12 mouse cellular contexts compared by ENCODE assay signal in the genomic region with DNA sequence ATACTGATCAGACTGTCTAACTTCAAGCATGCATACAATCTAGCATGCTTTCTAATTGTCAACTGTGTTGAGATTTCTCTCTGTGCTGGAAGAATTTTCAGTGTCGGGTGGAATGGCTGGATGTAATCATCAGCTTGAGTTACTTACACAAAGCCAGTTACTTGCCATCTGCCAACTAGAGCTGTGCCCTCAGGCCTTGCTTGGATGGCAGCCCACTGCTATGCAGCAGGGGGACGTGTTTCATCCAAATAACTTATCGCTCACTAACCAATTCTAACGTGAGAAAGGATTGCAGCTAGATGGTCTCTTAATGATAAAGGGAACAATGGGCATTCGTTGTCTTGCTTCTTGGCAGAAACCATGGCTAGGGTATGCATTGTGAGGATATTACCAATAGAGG.
DNase-seq lines count a peak whose midpoint lies in the region; ATAC-seq lines count a peak whose summit lies in the region.
"Had no signal": no experiment of that assay in that cellular context is flagged by ENCODE, and none has a peak within 500 bp of the region (broad histone marks: within the 10 kb centered on the region; RNA-seq: fewer than 3 reads in every experiment).

No protein-coding gene starts in this region.

- 31% methylated on average over 5 of the region's 5 CpGs for WGBS in hindbrain, embryonic 15.5 days
- WGBS in hindbrain, embryonic 13.5 days: 47% methylated on average over 5 of the region's 5 CpGs

- H3K27ac ChIP-seq in hindbrain, embryonic 15.5 days (replicated peaks): no peak overlapping the region
- no peak overlapping the region for H3K27ac ChIP-seq in hindbrain, embryonic 13.5 days
- H3K27ac ChIP-seq: heart, embryonic 13.5 days; lung, embryonic 15.5 days; neural tube, embryonic 12.5 days had no signal

- H3K27me3 ChIP-seq in hindbrain, embryonic 15.5 days: no peaks in the 10 kb centered on the region
- no peaks in the 10 kb centered on the region for H3K27me3 ChIP-seq in hindbrain, embryonic 13.5 days
- H3K27me3 ChIP-seq: heart, embryonic 13.5 days; lung, embryonic 15.5 days; neural tube, embryonic 12.5 days had no signal

- peaks cover 20% of the 10 kb centered on the region for H3K4me1 ChIP-seq in hindbrain, embryonic 15.5 days (replicated peaks)
- peaks cover 29% of the 10 kb centered on the region for H3K4me1 ChIP-seq in hindbrain, embryonic 13.5 days (replicated peaks)
- H3K4me1 ChIP-seq: neural tube, embryonic 12.5 days had no signal

- ATAC-seq in hindbrain, embryonic 15.5 days (ENCODE audit: low FRiP score, low read depth): peak; percentile 70; the same call in 1 of the 2 replicates
- ATAC-seq in hindbrain, embryonic 13.5 days (ENCODE audit: low FRiP score): no peak
- ATAC-seq: inflammation-experienced regulatory T-cells, adult 6 months had no signal

- no peaks in the 10 kb centered on the region for H3K36me3 ChIP-seq in hindbrain, embryonic 15.5 days
- H3K36me3 ChIP-seq in hindbrain, embryonic 13.5 days: no peaks in the 10 kb centered on the region
- H3K36me3 ChIP-seq: heart, embryonic 13.5 days; lung, embryonic 15.5 days; neural tube, embryonic 12.5 days had no signal

- no peaks in the 10 kb centered on the region for H3K9me3 ChIP-seq in hindbrain, embryonic 15.5 days
- H3K9me3 ChIP-seq in hindbrain, embryonic 13.5 days: no peaks in the 10 kb centered on the region
- H3K9me3 ChIP-seq: lung, embryonic 15.5 days; neural tube, embryonic 12.5 days had no signal

- no peak overlapping the region for H3K4me2 ChIP-seq in hindbrain, embryonic 15.5 days
- H3K4me2 ChIP-seq in hindbrain, embryonic 13.5 days: no peak overlapping the region
- H3K4me2 ChIP-seq: heart, embryonic 13.5 days; lung, embryonic 15.5 days; neural tube, embryonic 12.5 days had no signal

- peak; percentile 33 for DNase-seq in 3134 (ENCODE audit: extremely low read depth, insufficient read length, low spot score)
- DNase-seq in 3T3-L1 (ENCODE audit: low read depth, low spot score): peak; percentile 52
- peak; percentile 92 to 95 for DNase-seq in cerebellum, postnatal 10 days
- DNase-seq in spleen, postnatal 36 days (ENCODE audit: low spot score in 2 of 2): no peak
- DNase-seq in testis, postnatal 10 days (ENCODE audit: low spot score): no peak
- DNase-seq: liver had no signal

- no peak overlapping the region for H3K4me3 ChIP-seq in hindbrain, embryonic 15.5 days
- H3K4me3 ChIP-seq in hindbrain, embryonic 13.5 days: no peak overlapping the region
- H3K4me3 ChIP-seq: heart, embryonic 13.5 days; lung, embryonic 15.5 days; neural tube, embryonic 12.5 days had no signal

- H3K9ac ChIP-seq in hindbrain, embryonic 15.5 days: no peak overlapping the region
- H3K9ac ChIP-seq in hindbrain, embryonic 13.5 days: no peak overlapping the region
- H3K9ac ChIP-seq: heart, embryonic 13.5 days; lung, embryonic 15.5 days; neural tube, embryonic 12.5 days had no signal

Comparison
In these comparisons a context has a peak if more than half of its experiments do, and no peak if none do; other contexts are left out.
1. DNase-seq: peak in 3134 (single experiment), 3T3-L1 (single experiment) and cerebellum, postnatal 10 days (2 of 2); none in spleen, postnatal 36 days (0 of 2) and testis, postnatal 10 days (single experiment).